18 mouse cellular contexts compared by ENCODE assay signal in the genomic region with DNA sequence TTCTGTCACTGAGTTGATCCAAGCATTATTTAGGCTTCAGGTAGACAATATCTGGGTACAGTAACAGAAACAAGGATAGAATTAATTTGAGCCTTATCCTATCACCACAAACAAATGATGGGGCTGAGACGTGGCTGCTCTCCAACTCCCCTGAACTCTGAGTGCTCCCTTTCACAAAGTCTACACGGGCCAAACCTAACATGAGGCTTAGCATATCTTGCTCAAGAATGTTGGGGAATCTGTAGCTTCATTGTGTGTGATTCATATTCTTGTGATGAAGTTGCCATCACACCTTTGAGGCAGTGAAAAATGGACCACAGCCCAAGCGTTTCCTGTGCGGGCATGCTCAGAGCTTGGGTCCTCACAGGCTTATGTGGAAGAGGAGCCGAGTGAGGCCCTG. TPM values are rescaled to one million over a fixed set of nuclear protein-coding genes. Genes with fewer than 3 reads are reported as not detected.
"Had no signal": no experiment of that assay in that cellular context is flagged by ENCODE, and none has a peak within 500 bp of the region (broad histone marks: within the 10 kb centered on the region; RNA-seq: fewer than 3 reads in every experiment).

No protein-coding gene starts in this region.

- H3K27ac ChIP-seq: kidney, postnatal 0 days; liver, embryonic 15.5 days; lung, embryonic 15.5 days; macrophage; midbrain, embryonic 12.5 days had no signal

- H3K4me1 ChIP-seq: liver, embryonic 15.5 days; megakaryocyte, embryonic 14.5 days; midbrain, embryonic 12.5 days had no signal

- H3K9ac ChIP-seq: liver, embryonic 15.5 days; lung, embryonic 15.5 days; midbrain, embryonic 12.5 days had no signal

- H3K4me3 ChIP-seq: liver, embryonic 15.5 days; lung, embryonic 15.5 days; megakaryocyte, embryonic 14.5 days; midbrain, embryonic 12.5 days had no signal

- H3K36me3 ChIP-seq: liver, embryonic 15.5 days; lung, embryonic 15.5 days; midbrain, embryonic 12.5 days had no signal

- ATAC-seq: intestine, postnatal 0 days had no signal

- H3K27me3 ChIP-seq: liver, embryonic 15.5 days; lung, embryonic 15.5 days; megakaryocyte, embryonic 14.5 days; midbrain, embryonic 12.5 days had no signal

- DNase-seq: kidney, adult 9 months; kidney, postnatal 36 days; layer of hippocampus, adult 9-11 months; layer of hippocampus, postnatal 36 days; left cerebral cortex, postnatal 4 days; lung, postnatal 14 days; right cerebral cortex, postnatal 14 days; thymus, adult 18-20 months; thymus, postnatal 14 days had no signal

- H3K4me2 ChIP-seq: liver, embryonic 11.5 days; liver, embryonic 15.5 days; lung, embryonic 15.5 days; midbrain, embryonic 12.5 days had no signal

- H3K9me3 ChIP-seq: liver, embryonic 15.5 days; lung, embryonic 15.5 days; midbrain, embryonic 12.5 days had no signal

RNA-seq across cellular contexts. Expression of gene Ednra, which starts 53.3 kb away (rescaled TPM):
- total RNA-seq: neutrophil, adult 5-6 weeks had no signal
- polyA plus RNA-seq: macrophage had no signal
